13 mouse cellular contexts compared by ENCODE assay signal in genomic region chr14:79288280-79288679, GRCm38 (mm10). TPM values are rescaled to one million over a fixed set of nuclear protein-coding genes. Genes with fewer than 3 reads are reported as not detected.
DNase-seq lines count a peak whose midpoint lies in the region; TF ChIP-seq lines count a peak whose summit lies in the region.
"Had no signal": no experiment of that assay in that cellular context is flagged by ENCODE, and none has a peak within 500 bp of the region (broad histone marks: within the 10 kb centered on the region; RNA-seq: fewer than 3 reads in every experiment).

No protein-coding gene starts in this region.

- no peak for DNase-seq in gastrocnemius, adult 2 months
- DNase-seq in gastrocnemius, adult 18-20 months (ENCODE audit: low spot score): no peak
- DNase-seq in A20 (ENCODE audit: low read depth, low spot score): peak; percentile 46
- peak; percentile 69 for DNase-seq in T-cell, adult 2 months (ENCODE audit: low spot score)
- peak; percentile 56 for DNase-seq in lung, postnatal 36 days
- DNase-seq in adrenal gland, adult 2 months: no peak
- no peak for DNase-seq in right cerebral cortex, adult 2 months (ENCODE audit: low spot score in 2 of 2)
- no peak for DNase-seq in heart, adult 9 months (ENCODE audit: low spot score in 2 of 2)

- H3K27ac ChIP-seq in gastrocnemius, adult 2 months: no peak overlapping the region
- H3K27ac ChIP-seq: embryonic facial prominence, embryonic 12.5 days had no signal

- intact Hi-C loops in gastrocnemius, adult 2 months (cut with DNase I): no loop called here

- no peak overlapping the region for H3K4me3 ChIP-seq in gastrocnemius, adult 2 months
- H3K4me3 ChIP-seq: embryonic facial prominence, embryonic 12.5 days; myocyte had no signal

- TF ChIP-seq CTCF in gastrocnemius, adult 2 months (IDR thresholded peaks at IDR 0.05): peak; percentile 52

RNA-seq across cellular contexts. Expression of gene Rgcc, which starts 13.2 kb away (rescaled TPM):
- 10 to 100 TPM; 46.9 to 78.3 TPM for total RNA-seq in gastrocnemius, adult 2 months (2021)
- total RNA-seq in gastrocnemius, adult 18-20 months (2021): 10 to 100 TPM; 53.3 to 79.9 TPM
- 100 to 1,000 TPM; 131 to 254 TPM for total RNA-seq in adrenal gland, adult 2 months (2021)
- 1,050 and 1,217 TPM in 2 replicates for polyA plus RNA-seq in adrenal gland, adult 2 months (2012; rRNA removed)

RNA-seq across cellular contexts. Expression of gene Zfp957, which starts 41.1 kb away (rescaled TPM):
- not detected for total RNA-seq in gastrocnemius, adult 2 months (2021)
- total RNA-seq in gastrocnemius, adult 18-20 months (2021): not detected
- not detected for total RNA-seq in adrenal gland, adult 2 months (2021)
- not detected in 2 replicates for polyA plus RNA-seq in adrenal gland, adult 2 months (2012; rRNA removed)
- total RNA-seq: hematopoietic stem cell, adult 5-6 weeks; layer of hippocampus, adult 8-10 months had no signal
- polyA plus RNA-seq: embryonic facial prominence, embryonic 12.5 days; liver, embryonic 16.5 days; myocyte had no signal

Comparison
In these comparisons a context has a peak if more than half of its experiments do, and no peak if none do; other contexts are left out.
1. DNase-seq: peak in A20 (single experiment), T-cell, adult 2 months (single experiment) and lung, postnatal 36 days (single experiment); none in gastrocnemius, adult 2 months (single experiment), gastrocnemius, adult 18-20 months (single experiment), adrenal gland, adult 2 months (single experiment), right cerebral cortex, adult 2 months (0 of 2) and heart, adult 9 months (0 of 2).